Mouse (Mus musculus): ENCODE data around the gene Slit1.

Gene Slit1

DNA sequence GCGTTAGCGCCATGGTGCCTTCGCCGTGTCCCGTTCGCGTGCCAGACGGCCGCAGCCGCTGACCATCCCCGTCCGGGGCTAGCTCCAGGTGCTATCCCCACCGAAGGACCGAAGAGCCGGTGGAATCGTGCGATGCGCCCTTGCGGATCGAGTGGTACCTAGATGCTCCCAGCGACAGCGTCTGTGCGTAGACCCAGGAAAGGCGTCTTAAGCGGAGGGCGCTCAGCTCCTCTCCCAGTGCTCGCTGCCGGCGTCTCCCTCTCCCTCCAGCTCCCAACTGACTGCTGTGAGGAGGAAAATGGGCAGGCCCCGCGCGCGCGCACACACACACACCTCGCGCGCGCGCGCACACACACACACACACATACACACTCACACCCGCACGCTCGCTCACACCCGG, at the start of gene Slit1:
Gene Slit1 (minus strand): TSS at position 270 of the 400 bp plus-strand sequence.
- DNase-seq, result peak; percentile 80

DNA sequence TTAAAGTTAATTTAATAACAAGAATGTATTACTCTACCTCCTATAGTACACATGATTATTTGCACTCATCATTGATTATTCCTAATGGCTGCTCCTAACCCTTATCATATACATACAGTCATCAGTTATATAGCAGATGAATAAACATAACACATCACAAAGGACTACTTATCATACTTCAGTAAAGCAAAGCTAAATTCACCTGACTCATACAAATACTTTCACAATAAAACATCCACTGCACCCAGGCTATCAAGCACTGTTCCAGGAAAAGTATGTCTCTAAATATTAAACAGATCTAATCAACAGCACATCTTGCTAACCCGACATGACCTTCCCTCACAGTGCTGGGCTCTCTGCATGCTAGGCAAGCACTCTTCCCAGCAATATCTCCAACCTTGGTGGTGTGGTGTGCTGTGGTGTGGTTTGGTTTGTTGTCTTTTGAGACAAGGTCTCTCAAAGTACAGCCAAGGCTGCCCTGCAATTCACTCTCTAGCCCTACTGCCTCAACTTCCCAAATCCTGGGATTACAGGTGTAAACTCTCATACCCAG, 49.5 kb upstream of the Slit1 start:
- DNase-seq, result no peak

DNA sequence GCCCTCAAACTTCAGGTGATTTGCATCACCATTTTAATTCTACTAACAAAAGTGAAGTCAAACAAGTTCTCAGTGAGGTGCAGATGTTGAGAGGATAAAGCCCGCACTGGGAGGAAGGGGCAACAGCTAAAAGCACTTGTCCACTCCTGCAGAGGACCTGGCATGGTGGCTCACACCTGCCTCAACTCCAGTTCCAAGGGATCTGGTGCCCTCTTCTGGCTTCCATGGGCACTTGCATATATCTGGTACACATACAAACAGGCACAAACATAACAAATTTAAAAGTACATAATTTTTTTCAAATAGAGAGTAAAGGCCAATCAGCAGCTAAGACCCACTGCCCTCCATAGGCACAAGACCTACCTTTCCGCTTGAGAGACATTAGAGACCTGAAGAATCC, 47.9 kb upstream of the Slit1 start:
- no peak for DNase-seq

DNA sequence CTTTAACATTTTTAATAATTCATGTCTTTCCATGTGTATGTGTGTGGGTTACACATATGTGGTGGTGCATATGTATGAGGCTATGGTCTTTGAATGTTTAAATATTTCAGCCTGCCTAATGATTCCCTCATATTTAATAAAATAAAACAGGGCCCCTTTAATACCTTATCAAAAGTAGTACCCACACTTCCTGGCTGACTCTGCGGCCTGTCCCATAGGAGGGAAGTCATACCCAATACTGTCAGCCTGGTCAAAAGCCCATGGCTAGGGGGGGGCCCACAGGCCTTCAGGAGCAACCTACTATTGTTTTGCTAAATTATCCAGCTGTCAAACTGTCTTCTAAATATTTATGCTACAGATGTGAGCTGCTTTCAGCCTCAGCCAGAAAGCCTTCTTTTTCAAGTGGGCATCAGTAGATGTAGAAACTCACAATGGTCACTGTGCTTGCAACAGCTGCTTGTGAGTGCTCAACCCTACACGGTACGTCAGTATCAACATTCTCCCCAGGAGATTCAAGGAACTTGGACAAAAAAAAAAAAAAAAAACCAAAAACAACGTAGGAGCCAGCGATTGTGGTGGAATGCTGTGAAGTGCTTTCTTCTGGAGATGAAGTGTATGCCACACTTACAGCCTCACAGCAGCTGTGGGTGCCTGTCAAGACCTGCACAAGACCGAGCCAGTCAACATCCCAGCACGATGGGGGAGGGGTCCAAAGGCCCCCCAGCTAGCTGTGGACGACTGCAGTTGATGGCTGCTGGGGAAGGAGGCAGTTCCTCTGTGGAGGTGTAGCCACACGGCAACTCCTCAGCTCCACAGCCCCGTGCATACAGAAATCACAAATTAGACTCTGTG, 45.9 kb upstream of the Slit1 start:
- DNase-seq, result no peak

DNA sequence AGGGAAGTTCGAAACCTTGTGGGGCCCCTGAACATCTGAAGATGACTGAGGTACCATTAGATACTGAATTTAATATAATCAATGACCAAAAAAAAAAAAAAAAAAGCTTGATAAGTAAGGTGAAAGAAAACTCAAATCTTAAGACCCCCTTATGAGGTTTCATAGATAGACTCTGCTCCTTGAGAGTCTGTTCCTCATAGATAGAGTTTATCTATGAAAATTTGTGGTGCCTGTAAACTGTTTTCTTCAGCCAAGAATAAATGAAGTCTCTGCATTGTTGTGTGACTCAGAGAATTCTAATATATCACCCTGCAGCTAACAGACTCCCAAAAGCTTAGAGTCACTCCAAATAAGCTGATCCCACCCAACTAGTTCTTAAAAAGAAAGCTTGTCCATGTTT, 43.4 kb upstream of the Slit1 start:
- no peak for DNase-seq

DNA sequence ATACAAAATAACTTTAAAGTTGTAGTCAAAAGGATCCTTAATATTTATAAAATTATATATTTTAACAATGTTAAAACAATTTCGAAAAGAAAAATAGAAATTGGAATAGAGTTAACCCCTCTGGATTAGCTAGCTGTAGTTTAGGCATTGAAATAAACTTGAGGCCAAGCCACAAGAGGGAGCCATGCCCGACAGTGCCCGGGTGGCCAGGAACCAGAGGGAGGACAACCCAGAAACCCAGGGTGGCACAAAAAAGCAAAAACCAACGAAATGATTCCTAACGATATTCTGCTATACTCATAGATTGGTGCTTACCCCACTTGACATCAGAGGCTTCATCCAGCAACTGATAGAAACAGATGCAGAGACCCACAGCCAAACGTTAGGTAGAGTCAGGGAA, 34.0 kb upstream of the Slit1 start:
- DNase-seq, result no peak

DNA sequence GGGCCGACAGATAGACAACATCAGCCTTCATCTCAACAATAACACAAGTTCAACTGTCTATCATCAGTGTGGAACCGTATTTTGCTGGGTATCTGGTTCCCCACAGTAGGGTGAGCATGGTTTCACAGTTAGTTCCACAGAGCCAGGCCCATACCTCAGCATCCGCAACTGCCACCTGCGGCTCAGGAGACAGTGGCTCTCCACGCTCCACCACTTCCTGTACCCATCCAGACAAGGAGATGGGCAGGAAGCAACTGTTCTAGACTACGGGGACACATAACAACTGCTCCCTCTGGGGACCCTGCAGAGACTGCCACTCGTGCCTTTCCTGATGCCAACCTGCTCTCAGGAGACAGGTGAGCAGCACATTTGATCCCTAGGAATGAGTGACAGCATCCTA, 25.2 kb upstream of the Slit1 start:
- DNase-seq, result no peak

DNA sequence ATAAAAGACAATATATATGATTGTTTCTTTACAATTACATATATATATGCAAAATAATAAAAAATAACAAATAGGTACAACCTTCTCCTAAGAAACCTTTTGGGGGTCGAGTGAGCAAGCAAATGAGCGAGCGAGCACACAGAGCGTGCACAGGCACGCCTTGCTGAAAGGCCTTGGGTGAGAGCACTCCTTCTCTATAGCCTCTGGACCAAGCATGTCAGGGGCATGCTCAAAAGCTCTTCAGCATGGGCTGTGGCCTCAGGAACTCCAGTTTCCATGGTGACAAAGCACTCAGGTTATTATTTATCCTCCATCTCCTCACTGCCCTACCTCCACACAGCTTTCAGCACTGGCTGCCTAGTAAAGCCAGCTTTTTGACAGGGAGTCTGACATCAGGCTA, 23.2 kb upstream of the Slit1 start:
- no peak for DNase-seq

DNA sequence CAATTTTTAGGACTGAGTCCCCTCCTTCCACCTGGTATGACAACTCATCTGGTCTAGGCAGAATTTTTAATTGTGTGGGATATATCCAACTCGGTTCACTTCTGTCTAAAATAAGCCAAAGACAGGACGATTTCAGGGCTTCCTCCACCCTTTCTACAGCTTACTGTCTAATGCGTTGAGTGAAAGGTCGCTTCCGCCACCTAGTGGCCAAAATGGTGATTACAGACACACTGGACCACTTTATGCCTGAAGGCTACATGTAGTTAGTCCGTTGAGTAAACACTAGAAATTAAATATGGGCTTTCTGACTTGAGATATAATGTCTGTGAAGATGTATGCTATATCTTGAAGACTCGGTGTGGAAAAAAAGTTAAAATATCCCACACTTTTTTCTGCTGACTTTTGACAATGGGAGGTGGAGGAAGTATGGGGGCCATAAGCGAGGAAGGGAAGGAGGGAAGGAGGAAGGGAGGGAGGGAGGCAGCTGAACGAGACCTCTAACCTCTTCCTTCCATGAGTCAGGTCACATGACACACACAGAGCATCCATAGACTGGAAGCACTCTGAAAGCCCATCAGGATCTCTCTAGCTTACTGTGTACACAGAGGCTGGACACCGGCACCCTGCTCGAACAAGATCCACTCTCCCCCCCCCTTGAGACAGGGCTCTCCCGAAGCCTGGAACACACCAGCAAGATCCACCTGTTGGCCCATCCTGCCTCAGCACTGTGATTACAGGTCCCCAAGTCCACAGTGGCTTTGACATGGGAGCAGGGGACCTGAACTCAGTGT, 20.6 kb upstream of the Slit1 start:
- DNase-seq, result peak; percentile 83

DNA sequence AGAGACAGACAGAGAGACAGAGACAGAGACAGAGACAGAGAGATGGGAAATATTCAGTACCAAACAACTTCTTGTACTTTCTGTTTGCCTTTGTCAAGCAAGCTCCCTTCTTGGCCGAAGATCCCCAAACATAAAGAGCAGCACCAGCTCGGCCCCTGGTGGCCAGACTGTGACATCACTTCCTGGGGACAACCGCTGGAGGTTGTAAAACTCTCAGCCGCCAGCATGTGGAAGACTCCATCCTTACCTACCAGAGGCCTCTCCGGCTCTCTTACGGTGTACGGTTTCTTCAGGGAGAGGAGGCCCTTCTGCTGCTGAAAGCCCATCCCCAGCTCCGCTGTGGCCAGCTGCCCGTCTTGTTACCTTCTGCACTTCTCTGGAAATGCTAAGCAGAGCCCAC, 18.1 kb upstream of the Slit1 start:
- no peak for DNase-seq

DNA sequence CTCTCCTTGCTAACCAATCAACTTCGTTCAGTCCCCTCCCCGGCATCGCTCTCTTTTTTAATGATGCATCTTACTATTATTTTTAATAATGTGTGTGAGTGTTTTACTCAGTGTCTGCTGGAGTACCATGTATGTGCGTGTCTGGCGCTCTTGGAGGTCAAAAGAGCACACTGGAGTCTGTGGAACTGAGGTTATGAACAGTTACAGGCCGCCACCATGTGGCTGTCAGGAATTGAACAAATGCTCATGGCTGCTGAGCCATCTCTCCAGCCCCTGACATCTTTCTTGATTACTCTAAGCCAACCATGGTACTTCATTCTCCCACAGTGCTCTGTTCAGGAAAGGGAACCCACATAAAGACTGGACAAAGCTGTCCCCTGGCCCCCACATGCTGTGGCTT, 16.3 kb upstream of the Slit1 start:
- DNase-seq, result no peak

DNA sequence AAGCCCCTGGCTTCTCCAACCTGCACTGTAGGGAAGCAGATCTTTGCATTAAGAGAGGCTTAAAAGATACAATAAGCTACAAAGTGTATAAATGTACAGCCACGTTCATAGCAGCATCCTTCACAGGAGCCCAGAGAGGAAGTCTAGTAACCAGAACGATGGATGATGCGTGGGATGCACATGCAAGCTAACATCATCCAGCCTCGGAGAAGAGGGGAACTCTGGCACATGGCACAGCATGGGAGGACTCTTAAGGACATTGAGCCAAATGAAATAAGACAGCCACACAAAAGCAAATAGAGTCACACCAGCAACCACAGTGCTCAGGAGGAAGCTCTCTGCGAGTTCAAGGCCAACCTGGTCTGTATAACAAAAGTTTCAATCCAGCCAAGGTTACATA, 15.8 kb upstream of the Slit1 start:
- peak; percentile 59 for DNase-seq

DNA sequence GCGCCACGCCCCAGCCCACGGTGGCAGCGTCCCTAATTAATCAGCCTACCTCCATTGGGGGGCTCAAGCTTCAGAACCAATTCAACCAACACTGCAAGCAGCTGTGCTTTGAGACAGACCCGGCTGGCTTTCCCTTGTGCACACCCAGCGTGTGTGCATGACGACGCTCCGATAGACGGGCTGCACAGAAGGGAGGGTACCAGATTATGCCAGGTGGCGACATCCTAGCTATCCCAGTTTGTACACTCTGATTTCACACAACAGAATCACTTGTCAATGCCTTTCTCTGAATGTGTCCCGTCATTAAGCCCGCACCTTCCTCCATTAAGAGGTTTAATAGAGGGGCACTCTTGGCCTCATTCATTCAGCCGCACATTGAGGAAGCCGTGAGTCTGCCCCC, 11.3 kb upstream of the Slit1 start:
- no peak for DNase-seq

DNA sequence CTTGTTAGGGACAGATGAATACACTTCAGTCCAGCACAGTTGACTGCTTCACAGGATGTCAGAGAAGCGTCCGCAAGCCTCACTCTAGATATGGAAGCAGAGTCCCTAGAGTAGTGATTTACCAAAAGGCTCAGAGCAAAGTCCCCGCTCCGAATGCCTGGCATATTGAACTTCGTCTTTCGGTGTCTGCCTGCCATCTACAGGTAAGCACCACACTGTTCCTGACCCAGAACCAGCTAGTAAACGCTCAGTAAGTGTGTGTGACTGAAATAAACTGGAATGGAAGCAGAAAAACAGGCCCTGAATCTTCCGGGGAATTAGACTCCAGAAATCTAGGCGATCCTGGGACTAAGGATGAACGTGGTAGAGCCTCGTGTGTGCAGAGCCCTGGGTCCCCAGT, 8.4 kb upstream of the Slit1 start:
- DNase-seq, result no peak

DNA sequence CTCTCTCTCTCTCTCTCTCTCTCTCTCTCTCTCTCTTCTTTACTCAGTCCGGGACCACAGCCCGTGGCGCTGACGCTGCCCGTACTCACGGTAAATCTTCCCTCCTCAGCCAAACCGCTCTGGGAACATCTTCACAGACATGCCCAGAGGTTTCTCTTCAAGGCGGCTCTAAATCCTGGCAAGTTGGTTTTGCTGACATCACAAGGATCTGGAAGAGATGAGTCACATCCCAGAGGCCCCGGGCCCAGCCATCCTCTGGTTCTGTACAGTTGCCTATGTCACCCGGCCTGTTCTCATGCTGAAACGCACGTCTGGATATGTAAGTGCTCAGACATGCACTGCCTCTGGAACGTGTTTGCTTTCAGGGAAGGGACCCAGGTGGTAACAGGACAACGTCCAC, 4.0 kb upstream of the Slit1 start:
- no peak for DNase-seq

DNA sequence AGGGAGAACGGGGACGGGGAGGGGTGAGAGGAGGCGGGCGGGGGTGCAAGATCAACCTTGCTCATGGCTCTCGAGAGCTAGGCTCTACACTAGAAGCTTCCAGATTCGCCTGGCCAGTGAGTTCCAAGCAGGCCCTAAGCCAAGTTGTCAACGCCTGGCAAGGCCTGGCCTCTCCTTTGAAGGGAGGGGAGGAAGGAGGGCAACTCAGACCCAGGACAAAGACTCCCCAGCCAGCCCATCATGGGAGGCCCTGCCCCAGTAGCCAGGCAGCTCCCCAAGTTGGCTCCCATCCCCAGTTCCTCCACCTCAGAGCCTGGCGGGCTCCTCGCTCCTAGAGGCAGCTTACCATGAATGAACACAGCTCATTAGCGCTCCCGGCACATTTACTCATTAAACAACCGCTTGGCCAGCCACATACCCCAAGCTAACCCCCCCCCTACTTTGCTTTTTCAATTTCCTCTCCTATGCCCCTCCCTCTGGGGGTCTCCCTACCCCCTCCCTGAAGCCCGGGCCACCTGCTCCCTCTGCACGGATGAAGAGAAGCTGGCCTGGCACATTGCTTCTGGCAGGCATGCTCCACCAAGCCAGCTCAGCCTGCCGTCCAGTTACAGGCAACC, 2.6 kb upstream of the Slit1 start:
- DNase-seq, result peak; percentile 72

DNA sequence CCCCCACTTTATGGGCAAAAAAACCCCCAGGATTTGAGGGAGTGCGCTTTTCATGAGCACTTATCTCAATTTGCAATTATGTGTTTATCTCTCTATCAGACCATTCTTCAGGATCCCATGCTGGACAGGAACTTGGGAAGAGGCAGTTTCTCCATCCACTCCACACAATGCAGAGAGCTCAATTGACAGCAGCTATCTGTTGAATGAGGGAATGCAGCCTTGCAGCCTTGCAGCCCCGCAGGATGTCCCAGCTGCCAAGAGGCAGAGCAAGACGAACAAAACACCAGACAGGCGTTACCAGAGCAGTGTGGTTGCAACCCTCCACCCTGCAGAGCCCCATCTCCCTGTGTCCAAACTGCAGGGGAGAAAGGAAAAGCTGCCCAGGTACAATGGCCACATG, 4.6 kb downstream of the Slit1 start:
- no peak for DNase-seq

DNA sequence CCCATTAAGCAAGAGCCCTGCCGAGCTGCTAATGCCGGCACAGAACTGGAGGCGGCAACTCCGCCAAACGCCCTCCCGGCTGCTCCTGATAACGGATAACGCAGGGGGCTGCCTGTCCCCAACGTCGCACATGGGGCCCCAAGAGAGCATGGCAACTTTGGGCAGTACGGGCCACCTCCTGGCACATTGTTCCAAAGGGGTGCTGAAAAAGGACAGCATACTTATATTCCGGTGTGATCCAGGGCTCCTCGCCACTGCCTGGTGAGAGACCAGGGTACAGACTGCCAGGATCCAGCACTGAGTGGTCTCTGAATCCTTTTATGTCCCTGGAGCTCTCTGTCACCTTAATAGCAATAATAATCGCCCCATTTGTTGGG, 5.0 kb downstream of the Slit1 start:
- no peak for DNase-seq

DNA sequence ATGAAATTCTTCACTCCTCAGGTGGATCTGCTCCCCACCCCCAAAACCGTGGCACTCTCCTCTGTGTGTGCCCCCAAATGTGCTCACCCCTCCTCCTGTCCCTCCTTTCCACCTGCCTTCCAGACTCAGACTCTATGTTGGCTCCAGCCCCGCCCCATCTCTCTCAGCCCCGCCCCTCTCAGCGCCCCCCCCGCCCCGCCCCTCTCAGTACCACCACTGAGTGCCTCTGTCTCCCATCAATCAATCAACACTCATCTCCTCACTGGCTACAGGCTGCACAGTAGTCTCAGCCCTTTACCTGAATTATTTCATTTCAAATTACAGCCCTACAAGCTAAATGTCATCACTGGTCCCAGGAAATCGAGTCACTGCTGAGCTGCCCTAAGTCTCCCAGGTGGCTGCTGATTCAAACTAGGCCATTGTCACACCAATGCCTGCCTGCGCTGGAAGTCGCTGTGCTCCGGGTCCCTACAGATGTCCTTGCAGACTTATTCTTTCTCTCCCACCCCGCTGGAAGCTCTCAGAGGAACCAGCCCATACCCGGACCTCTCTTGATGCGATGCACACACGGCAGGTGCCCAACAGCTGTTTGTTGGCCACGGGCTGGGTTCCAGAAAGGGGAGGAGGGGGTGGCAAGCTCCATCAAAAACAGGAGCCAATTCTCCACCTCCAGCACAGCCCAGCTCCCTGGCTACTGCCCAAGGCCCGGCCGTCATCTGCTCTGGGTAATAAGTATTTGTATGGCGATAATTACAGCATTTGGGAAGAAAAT, 5.6 kb downstream of the Slit1 start:
- peak; percentile 85 for DNase-seq

DNA sequence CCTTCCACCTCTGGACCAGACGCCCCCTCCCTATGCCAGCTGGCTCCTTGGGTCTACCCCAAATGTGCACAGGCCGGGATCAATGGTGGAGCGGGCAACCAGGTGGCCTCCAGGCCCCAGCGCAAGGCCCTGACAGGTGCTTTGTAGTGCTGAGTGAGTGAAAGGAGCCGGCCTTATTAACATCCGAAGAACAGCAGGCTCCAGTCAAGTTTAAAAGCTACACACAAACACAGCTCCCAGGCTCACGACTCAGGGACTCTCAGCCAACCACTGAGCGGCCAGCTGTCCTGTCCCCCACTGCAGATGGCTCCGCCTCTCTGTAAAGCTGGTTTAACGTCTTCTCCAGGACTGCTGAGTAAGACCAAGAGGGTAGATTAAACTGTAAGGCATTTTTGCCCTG, 8.8 kb downstream of the Slit1 start:
- DNase-seq, result peak; percentile 82

DNA sequence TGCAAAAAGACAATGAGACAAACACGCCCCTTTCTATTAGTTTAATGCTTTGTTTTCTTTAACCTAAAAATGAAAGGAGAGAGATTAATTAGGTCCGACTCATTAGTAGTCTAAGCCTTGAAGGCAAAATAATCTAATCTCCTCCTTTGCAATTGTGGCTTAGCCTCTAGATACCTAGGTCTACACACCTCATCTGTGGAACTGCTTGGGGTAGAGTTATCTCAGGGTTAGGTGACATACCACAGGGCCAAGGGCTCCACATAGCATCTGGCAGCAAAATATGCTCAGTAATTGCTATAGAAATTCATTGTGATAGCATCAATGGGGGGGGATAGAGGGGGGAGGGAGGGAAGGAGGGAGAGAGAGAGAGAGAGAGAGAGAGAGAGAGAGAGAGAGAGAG, 18.0 kb downstream of the Slit1 start:
- no peak for DNase-seq

DNA sequence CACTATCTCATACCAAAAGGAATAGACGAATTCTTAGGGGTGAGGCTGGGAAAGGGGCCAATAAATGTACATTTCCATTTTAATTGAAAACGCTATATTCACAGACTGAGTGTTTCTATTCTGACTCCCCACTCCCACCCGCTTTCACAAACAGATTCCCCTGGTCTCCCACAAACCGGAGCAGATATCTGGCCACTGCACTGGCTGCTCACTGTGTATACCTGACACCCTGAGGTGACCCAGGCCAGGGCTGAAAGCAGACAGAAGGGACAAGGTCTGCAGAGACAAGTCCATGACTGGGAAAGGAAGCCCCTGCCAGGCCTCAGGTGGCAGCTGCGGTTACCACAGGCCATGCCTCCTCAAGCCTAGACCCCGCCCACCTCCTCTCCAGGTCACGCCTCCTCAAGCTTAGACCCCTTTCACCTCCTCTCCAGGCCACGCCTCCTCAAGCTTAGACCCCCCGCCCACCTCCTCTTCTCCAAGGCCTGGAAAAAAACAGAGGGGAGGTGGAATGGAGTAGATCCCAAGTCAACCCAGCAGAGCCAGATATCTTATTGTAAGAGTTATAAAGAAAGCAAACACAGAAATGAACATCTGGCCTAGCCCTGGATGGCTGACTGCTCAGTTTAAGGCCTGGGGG, 18.5 kb downstream of the Slit1 start:
- DNase-seq, result no peak
